Mouse (Mus musculus): ENCODE results near the gene Dffa. TPM values are rescaled to one million over a fixed set of nuclear protein-coding genes. Genes with fewer than 3 reads are reported as not detected.

Dffa gene
- 6.4 TPM for polyA plus RNA-seq (2014; fragmentation: Illumina TruSeq; extraction: RNeasy Lipid Tissue Mini Kit (QIAGEN cat#74804); ENCODE audit: low replicate concordance)

GRCm38 (mm10) chr4:149103875-149104561, at the start of gene Dffa:
Gene Dffa, plus strand, starts transcription at chr4:149104146.

DNA sequence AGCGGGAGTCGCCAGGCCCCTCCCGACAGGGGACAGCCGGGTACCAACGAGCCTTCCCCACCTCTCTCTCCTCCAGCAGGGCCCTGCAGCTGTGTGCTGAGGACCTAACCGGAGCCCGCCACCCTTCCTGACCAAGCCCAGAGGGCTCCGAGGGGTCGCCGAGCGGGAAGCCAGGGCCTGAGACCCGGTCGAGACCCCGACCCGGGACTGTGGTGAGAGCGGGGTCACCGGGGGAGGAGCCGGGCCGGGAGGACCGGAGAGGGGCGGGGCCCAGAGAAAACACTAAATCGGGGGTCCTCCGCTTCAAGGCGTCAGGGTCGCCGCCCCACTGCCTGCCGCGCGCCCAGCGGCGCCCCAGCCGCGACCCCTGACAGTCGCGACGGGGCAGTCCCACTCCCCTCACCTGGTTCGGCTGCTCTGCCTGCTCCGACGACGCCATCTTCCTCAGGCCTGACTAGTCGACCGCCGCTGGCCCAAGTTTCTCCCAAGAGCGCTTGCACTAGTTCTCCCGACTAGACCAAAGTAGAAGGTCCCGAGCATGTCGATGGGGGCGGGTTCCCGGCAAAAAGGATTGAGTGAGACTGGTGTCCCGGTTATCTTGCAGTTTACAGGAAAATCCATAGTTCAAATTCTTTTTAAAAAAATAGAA, 4.5 kb upstream of the Dffa start, which contains the start of gene Pex14:
Gene Pex14, minus strand, starts transcription at position 508 of the 649 bp plus-strand sequence.

DNA sequence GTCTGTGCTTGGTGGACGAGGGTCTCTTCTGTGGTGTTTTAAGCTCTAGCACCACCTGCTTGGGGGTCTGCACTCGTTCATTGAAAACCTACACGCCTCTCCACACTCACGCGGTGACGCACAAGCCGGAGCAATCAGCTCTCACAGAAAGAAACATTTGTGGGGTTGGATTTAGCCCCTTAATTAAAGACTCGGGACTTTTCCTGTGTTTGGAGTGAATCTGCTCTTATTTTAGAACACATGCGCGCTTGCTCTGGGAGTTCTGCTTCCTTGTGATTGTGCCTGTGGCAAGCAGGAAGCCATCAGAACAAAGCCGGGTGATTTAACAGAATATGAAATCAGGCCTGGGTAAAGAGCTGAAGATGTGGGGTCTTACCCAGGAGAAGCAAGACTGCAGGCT, 22.7 kb downstream of the Dffa start, which contains the start of gene Cort:
Gene Cort, minus strand, starts transcription at position 101 of the 400 bp plus-strand sequence.

GRCm38 (mm10) chr4:149136982-149137770, 33.2 kb downstream of the Dffa start, which contains the start of gene Cenps:
Gene Cenps, minus strand, starts transcription at chr4:149137629.

DNA sequence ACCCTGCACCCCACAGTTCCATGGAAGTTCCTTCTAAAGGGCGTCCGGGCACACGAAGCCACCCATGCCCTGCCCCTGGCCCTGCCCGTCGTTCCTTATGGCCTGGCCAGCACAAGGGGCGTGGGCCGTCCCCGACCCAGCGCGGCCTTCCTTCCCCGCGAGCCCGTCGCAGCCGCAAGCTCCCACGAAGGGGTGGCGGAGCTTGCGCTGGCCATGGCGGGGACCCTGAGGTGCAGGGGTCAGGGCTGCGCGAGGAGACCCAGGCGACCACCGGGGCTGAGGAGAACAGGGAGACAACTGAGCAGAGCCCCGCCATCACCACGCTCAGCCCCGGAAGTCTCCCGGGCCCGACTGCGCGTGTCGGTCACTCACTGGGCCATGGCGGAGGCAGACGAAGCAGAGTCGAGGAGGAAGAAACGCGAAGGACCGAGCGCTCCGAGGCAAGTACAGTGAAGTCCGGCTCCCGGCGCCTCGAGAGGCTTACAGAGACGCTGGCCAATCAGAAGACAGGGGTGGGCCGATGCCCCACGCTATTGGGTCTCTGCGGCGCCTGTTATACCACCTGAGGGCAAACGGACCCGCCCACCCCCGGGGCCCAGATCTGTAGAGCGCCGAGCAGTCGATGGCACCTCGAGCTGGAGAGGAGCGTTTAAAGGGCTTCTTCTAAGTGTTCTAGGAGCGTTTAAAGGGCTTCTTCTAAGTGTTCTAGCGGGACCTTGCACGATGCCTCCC, 62.4 kb downstream of the Dffa start, which contains the start of gene Pgd:
Gene Pgd, minus strand, starts transcription at position 557 of the 732 bp plus-strand sequence.

Other genes starting within 250 kb of the Dffa start
- 0.71 TPM for gene Pex14, start 4.3 kb upstream of the Dffa start, polyA plus RNA-seq (2014; fragmentation: Illumina TruSeq; extraction: RNeasy Lipid Tissue Mini Kit (QIAGEN cat#74804); ENCODE audit: low replicate concordance)
- not detected for gene Cort, start 22.6 kb downstream of the Dffa start, polyA plus RNA-seq (2014; fragmentation: Illumina TruSeq; extraction: RNeasy Lipid Tissue Mini Kit (QIAGEN cat#74804); ENCODE audit: low replicate concordance)
- gene Cenps, start 33.5 kb downstream of the Dffa start, polyA plus RNA-seq (2014; fragmentation: Illumina TruSeq; extraction: RNeasy Lipid Tissue Mini Kit (QIAGEN cat#74804); ENCODE audit: low replicate concordance) = 3.5 TPM
- gene Pgd, start 62.6 kb downstream of the Dffa start, polyA plus RNA-seq (2014; fragmentation: Illumina TruSeq; extraction: RNeasy Lipid Tissue Mini Kit (QIAGEN cat#74804); ENCODE audit: low replicate concordance) = 38.6 TPM
- 42.9 TPM for gene Kif1b, start 203.5 kb downstream of the Dffa start, polyA plus RNA-seq (2014; fragmentation: Illumina TruSeq; extraction: RNeasy Lipid Tissue Mini Kit (QIAGEN cat#74804); ENCODE audit: low replicate concordance)

Measured in small intestine, adult 10 weeks (tissue).